Mouse (Mus musculus) neutrophil, adult 5-6 weeks (primary cell): ENCODE measurements around the gene Get4. TPM values are rescaled to one million over a fixed set of nuclear protein-coding genes. Genes with fewer than 3 reads are reported as not detected.
A peak's percentile ranks its signal among the peaks of the same experiment; 100 is the strongest.

Source experiments
- ATAC-seq: fragments of 151-379, 151-347 bp; 2 replicates; pipeline ENCODE4 v1.8.0; 2017; ENCODE audit warnings: mild to moderate bottlenecking, moderate TSS enrichment; ENCODE audit not compliant: insufficient number of reproducible peaks, poor library complexity, low FRiP score, severe bottlenecking; ENCODE audit errors: extremely low read depth
- total RNA-seq: library from RNA; stranded (forward); fragments of 200-1000 nt; gene quantifications from 2 replicates; pipeline ENCODE4 v1.2.3, GENCODE M21; 2017

The Get4 gene
- total RNA-seq, 1 experiment from 2014 or later: 17.3 TPM

DNA sequence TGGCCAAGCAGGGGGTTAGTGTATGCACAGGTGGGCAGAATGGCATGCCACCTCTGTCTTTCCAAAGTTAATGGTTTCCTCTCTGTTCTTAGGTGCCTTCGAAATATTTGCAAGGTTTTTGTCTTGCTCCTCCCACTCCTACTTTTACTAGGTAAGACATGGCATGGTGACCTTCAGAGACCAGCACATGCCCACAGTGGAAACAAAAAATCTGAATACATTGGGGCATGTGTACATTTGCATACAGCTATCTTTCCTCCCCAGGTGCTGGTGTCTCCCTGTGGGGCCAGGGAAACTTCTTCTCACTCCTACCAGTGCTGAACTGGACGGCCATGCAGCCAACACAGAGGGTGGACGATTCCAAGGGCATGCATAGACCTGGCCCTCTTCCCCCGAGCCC is 17.7 kb upstream of the Get4 start:
- no peak for ATAC-seq

DNA sequence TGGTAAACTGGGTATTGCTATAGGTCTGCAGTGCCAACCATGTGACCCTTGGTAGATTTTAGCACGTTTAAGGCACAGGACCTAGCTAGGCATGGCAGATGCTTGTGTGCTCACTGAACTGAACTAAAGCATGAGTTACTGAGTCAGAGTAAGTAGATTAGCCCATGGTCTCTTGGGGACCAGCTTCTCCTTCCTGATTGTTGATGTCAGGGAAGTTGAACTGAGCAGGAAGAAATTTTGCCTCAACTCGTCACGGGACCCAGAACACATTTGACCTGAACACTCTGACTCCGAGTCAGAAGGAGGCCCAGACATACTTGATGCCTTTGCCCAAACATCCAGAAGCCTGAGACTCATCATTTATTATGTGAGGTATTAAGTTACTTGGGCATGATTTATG is 14.7 kb upstream of the Get4 start:
- ATAC-seq: no peak

DNA sequence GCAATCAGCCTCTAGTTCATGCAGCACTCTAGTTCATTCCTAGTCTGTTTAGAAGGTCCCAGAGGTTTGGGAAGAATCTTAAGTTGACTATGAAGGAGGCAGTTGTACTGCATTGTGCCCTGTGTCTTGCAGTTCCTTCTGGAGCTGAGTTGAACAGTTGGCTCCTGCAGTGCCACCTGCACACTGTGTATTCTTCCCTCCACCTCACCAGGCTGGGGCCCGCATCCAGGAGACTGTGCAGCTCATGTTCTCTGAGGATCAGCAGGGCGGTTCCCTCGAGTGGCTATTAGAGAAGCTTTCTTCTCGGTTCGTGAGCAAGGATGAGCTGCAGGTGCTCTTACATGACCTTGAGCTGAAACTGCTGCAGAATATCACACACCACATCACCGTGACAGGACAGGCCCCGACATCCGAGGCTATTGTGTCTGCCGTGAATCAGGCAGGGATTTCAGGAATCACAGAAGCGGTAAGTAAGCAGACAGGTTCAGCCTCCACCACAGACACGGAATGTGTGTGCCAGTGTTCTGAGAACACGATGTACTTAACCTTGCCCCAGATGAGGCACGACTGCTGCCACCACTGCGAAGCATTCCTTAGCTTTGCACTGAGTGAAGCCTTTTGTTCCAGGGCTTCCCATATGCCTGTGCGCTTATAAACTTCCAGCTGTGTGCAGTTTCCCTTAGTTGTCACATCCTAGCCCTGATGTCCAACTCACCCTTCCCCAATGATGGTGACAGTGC is 10.9 kb upstream of the Get4 start:
- ATAC-seq: no peak

DNA sequence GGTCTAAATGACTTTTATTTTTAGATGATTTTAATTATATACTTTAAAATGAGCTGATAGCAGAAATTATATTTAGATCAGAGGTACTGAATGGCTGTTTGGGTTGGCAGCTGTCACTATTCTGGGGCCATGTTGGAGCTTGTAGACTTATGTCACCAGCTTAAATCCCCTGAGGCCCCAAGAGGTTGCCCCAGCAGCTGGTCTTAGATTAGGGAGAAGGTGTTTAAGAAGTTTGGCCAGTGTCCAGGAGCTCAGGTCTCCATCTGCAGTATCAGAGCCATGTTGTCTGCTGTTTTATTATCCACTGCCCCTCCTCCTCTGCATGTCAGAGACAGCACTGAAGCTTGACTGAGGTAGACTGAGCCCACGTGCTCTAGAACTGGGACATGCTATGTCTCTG is 8.7 kb upstream of the Get4 start:
- ATAC-seq: no peak

DNA sequence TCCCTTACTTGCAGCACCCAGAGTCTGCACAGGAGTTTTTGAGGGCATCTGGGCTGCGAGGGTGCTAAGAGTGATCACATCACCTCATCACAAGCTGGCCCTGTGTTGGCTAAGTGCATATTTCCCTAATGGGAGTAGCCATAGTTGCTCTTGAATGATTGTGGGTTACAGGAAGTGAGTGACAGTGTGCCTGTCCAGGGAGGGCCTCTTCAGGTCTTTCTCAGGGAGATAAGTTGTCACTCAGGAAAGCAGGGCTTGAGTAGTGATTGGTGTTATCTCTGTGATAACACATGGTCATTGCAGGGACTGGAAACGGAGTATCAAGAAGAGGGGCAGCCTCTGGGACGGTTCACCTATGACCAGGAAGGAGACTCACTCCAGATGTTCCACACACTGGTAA is 4.4 kb upstream of the Get4 start:
- no peak for ATAC-seq

DNA sequence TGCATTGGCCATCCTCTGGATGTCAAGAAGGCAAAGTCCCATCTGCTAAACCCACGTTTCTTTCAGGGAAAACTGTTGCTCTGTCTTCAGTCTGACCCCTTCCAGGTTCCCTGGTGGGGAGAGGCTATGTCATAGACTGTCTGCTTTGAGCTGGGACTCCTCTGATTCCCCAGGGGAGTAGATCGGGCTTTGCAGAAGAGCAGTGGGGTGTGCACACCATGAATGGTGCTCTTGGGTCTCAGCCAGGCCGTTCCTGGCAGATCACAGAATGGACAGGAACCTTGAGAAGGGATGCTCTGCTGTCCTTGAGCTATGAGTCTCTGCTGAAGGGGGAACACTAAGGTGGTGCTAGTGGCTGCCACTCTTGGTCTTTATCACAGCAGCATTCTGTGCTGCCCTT is 3.3 kb upstream of the Get4 start:
- no peak for ATAC-seq

DNA sequence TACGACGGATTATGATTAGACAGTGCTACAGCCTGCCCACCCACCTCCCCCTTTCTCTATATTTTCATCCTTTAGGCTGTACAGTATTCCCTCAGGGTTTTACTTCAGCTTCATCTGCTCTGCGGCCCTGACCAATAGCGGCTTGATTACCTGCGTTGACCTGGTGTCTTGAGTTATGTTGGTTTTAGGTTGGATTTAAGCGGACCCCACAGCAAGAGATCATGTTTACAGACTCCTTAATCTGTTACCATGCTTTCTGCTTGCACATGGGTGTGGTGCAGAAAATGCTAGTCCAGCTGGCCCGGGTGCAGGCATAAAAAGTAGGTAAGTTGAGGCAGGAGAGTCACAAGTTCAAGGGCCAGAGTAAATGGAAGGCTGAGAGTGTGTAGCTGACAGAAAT is 845 bp upstream of the Get4 start:
- no peak for ATAC-seq

DNA sequence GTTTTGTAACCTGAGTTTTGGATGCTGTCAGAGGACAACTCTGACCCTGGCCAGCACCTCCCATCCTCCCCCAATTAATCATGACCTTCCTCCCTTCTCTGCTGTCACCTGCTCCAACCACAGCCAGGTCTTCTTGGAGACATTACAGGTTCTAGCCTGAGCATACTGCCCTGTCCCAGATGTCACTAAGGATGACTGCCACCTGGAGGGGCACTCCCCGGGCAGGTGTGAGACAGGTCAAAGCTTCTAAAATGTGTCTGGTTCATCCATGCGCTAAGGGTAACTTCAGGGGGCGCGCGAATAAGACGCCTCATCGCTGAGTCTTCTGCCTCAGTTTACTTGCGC is 416 bp upstream of the Get4 start:
- ATAC-seq: no peak

DNA sequence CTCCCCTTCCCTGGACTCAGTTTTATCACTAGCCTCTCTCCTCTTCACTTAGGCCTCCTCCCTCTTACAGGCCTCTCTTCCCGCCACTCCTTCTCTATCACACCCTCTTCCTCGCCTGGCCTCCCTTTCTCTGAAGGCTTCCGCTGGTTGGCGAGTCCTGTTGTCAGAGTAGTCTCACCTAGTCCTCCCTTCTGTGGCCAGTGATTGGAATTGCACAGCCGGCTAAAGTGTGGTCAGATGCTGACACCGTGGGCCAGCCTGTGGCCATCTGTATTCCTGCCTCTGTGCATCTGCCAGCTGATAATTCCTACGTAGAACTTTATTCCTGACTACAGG is 754 bp downstream of the Get4 start:
- ATAC-seq: peak; percentile 1; the same call in 1 of the 2 replicates

DNA sequence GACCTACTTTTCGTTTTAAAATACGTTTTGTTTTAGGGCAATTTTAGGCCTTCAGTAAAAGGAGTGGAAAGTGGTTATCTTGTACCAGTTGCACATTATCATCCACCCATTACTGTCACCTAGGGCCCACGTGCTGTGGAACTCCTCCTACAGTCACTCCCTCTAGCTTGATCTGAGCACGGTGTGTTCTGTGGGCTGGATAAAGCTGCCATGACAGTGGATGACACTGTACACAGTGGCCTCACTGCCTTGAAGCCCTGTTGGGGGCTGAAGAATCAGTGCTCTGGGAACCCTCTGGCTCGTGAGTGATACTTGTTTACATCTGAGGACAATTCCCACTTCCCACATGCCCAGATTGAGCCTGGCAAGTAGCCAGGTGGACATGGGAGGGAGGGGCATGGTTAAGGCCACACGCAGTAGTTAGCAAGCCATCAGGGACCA is 1.2 kb downstream of the Get4 start:
- no peak for ATAC-seq

DNA sequence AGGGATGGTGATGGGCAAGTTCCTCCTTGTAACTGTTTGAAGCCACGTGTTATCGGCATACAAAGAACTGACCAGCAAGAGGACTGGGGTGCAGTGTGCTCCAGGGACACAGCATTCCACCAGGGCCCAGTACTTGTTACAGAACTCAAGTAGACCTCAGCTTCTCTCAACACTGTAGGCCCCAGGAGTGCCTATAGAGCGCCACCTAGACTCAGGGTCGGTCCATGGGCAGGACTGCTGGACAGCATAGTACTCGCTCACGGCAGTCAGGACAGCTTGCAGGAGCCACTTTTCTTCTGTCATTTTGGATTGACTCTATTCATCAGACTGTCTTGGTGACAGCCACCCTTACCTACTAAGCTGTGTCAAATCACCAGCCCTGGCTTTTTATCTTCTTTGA is 2.8 kb downstream of the Get4 start:
- ATAC-seq: no peak

DNA sequence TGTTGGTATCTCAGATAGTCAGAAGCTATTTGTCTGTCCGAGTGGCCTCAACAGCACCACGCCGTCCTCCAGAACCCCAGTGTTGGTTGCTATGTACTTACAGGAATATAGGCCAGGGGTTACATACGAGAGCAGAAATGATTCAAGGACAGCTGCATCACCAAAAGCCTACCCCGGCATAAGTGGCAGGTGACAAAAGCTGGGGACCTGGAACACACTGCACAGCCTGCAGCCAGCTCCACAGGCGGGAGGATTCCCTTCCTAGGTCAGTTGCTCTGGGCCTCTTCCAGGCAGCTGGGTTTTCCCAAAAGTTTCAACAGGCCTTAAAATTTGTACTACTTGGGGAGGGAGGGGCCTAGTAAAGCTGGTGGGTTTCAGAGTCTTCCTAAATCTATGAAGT is 3.7 kb downstream of the Get4 start:
- no peak for ATAC-seq

DNA sequence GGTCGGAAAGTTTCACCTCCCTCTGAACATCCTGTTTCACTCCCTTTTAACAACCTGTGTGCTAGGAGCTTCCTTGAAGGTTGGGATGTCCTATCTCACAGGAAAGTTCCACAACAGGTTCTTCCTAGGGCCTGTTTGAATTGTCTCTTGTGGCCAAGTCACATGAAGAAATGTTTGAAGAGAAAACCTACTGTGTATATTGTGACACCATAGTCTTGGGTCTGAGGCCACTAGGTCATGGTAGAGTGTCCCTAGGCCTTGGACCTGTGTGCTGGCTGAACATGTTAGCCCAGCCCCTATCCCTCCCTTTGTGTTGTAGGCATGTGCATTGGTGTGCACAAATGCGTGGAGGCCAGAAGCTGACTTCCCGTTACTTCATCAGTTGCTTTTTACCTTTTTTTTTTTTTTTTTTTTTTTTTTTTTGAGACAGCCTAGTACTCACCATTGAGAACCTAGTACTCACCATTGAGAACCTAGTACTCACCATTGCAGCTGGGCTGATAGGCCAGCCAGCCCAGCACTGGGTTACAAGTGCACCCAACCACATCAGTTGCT is 4.2 kb downstream of the Get4 start:
- ATAC-seq: no peak

DNA sequence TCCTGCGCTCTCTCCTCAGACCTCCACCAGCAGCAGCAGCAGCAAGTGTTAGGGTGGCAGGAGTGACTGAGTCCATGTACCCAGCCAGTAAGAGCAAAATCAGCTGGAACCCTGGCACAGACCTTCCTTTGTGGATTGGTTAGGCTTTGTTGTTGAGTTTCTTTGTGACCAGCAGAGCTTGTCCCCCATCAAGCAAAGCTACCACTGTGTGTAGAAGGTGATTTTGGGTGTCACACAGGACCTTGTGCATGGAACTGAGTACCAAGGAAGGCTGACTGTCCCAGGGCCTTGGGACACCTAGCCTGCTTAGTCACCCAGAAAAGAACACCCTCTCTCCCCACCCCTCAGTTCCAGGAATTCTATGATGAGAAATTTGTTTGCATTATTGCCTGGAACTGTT is 5.1 kb downstream of the Get4 start:
- no peak for ATAC-seq

DNA sequence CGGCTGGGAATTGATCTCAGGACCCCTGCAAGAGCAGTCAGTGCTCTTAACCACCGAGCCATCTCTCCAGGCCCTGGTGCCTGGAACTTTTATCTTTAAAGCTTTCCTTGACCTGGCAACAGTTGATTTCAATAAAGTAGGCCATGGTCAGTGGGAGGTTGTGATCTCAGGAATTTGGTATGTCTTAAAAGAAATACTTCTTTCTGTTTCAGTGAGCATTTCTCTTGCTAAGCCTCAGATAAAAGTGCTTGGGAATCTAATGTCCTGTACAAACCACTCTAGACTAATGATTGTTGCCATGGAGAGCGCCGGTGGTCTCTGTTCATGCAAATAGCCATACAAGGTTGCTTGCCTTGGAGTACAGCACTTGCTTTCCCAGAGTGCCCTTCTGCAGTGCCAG is 5.7 kb downstream of the Get4 start:
- no peak for ATAC-seq

DNA sequence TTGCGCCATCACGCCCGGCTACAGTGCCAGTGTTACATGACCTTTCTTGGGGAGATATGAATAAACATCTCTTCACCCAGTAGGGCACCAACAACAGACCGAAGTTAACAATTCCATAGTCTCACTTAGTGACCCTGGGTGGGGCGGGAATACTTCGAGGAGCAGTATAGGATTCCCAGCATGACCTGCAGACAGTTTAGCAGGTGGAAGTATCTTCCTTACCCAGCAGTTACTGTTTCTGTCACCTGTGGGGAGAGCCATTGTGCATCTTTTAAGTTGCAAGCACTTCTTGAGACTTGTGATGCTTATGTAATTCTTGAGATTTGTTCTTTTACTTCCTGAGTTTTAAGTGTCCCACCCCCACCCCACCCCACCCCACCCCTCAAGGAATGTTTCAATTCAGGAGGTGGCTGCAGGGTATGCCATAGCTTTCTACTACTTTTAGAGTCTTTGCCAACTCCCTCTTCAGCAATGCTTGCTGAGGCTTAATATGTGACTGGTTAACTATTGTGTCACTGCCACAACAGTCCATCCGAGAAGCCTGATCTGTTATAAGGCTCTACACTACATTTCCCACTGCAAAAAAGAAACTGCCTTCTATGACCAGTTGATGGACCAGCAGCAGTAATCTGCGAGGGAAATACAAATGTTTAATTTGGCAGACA is 6.4 kb downstream of the Get4 start:
- ATAC-seq: no peak

DNA sequence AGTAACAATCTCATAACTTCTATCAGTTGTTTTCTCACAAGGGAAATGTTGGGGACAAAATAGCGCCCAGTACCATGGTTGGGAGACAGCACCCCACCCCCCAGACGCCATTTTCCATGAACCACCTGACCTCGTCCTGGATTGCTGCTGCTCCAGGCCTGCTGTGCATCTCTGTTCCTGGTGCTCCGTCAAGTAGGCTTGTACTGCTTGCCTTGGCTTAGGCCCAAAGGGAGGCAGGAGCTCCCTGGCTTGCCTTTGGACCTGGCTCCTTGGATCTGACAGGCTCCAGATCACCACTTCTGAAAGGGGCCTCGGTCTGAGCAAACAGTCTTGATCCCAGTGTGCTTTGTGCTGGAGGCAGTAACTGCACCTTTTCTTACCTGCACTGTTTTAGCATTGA is 7.7 kb downstream of the Get4 start:
- no peak for ATAC-seq

DNA sequence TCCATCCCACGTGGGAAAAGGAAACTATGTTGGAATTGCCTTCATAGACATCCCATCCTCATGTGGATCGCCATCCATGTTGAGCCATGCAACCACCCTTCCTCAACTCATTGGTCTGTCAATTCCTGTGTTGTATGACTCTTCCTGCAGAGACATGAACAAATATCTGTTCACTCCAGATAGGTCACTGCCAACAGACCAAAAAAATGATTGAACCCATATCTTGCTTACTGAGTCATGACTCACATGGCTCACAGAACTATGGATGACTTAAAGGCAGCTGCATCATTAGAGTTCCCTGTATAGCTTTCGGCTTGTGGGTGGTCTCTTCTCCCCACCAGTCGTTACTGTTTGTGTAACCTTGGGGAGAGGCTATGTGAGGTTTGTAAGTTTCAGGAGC is 9.3 kb downstream of the Get4 start:
- no peak for ATAC-seq

DNA sequence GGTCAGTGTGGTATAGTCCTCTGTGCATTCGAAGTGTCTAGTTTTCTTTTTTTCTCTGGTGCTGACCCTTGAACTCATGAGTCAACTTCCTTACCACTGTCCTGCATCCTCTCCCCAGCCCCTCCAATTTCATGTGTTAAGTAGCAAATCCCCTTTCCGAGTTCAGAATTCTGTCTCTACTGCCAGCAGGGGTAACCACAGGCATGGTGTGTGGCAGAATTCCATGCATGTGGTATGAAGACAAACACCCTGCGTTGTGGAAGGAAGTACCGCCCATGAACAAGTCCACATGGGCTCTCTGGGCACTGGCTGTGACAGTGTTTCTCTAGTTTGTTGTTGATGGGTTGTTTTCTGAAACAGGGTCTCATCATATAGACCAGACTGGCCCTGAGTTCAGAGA is 15.5 kb downstream of the Get4 start:
- no peak for ATAC-seq

DNA sequence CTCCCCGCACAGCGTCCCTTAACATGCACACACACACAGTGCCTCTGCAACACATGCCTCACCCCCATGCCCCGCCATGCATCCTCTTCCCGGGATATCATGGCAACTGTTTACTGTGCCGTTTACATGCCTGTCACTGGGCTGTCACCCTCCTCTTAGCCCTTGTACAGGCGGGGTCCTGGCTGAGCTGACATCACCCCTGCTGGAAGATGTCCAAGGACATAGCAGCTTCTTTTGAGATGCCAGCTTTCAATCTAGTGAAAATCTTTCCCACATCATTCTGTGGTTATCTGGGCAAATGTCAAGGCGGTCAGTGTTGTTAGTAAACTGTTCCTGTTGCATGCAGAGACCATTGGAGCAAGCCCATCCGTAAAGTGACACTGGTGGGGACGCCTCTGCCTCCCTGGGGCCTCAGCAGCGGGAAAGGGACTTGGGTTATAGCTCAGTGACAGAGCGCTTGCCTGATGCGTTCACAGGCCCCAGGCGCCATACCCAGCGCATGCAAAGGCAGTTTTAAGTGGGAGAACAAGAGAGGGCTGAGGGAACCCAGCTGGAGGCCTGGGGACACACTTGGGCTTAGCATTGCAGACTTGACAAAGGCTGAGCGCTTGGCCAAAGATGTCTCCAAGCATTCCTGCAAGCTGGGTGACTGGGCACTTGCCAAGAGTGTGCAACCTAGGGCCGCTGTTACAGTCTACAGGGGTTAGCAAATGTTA is 18.8 kb downstream of the Get4 start:
- no peak for ATAC-seq
